Mouse (Mus musculus): Measurements from ENCODE around the gene Slc5a11. TPM values are rescaled to one million over a fixed set of nuclear protein-coding genes. Genes with fewer than 3 reads are reported as not detected.
A peak's percentile ranks its signal among the peaks of the same experiment; 100 is the strongest.

The Slc5a11 gene
- polyA plus RNA-seq (2017; shearing (Covaris generic)), result under 1 TPM; 0.42 to 0.70 TPM

- ATAC-seq, result no peak
Measured at GRCm38 (mm10) chr7:123214365-123215075, at the start of gene Slc5a11. Gene Slc5a11, plus strand, starts transcription at chr7:123214780.

- ATAC-seq, result no peak
Measured at GRCm38 (mm10) chr7:123167436-123167835, 47.1 kb upstream of the Slc5a11 start.

GRCm38 (mm10) chr7:123169618-123170017, 45.0 kb upstream of the Slc5a11 start:
- no peak for ATAC-seq

GRCm38 (mm10) chr7:123172101-123172500, 42.5 kb upstream of the Slc5a11 start:
- ATAC-seq, result no peak

GRCm38 (mm10) chr7:123177215-123177614, 37.4 kb upstream of the Slc5a11 start:
- no peak for ATAC-seq

GRCm38 (mm10) chr7:123181787-123182701, 32.5 kb upstream of the Slc5a11 start:
- no peak for ATAC-seq

GRCm38 (mm10) chr7:123184891-123185290, 29.7 kb upstream of the Slc5a11 start:
- no peak for ATAC-seq

GRCm38 (mm10) chr7:123186463-123186862, 28.1 kb upstream of the Slc5a11 start:
- no peak for ATAC-seq

GRCm38 (mm10) chr7:123187246-123187645, 27.3 kb upstream of the Slc5a11 start:
- no peak for ATAC-seq

- ATAC-seq, result peak; percentile 76
Measured at GRCm38 (mm10) chr7:123188462-123188861, 26.1 kb upstream of the Slc5a11 start.

GRCm38 (mm10) chr7:123189762-123190161, 24.8 kb upstream of the Slc5a11 start:
- peak; percentile 46 for ATAC-seq

GRCm38 (mm10) chr7:123191731-123192130, 22.8 kb upstream of the Slc5a11 start:
- ATAC-seq, result no peak

GRCm38 (mm10) chr7:123193201-123193600, 21.4 kb upstream of the Slc5a11 start:
- ATAC-seq, result no peak

- ATAC-seq, result no peak
Measured at GRCm38 (mm10) chr7:123194696-123195095, 19.9 kb upstream of the Slc5a11 start.

GRCm38 (mm10) chr7:123196432-123196831, 18.1 kb upstream of the Slc5a11 start:
- no peak for ATAC-seq

GRCm38 (mm10) chr7:123198695-123199094, 15.9 kb upstream of the Slc5a11 start:
- ATAC-seq, result no peak

- no peak for ATAC-seq
Measured at GRCm38 (mm10) chr7:123199151-123199550, 15.4 kb upstream of the Slc5a11 start.

GRCm38 (mm10) chr7:123199656-123200206, 14.8 kb upstream of the Slc5a11 start:
- no peak for ATAC-seq

- no peak for ATAC-seq
Measured at GRCm38 (mm10) chr7:123200722-123201121, 13.9 kb upstream of the Slc5a11 start.

- peak; percentile 58 for ATAC-seq
Measured at GRCm38 (mm10) chr7:123205261-123205660, 9.3 kb upstream of the Slc5a11 start.

- no peak for ATAC-seq
Measured at GRCm38 (mm10) chr7:123207561-123207960, 7.0 kb upstream of the Slc5a11 start.

GRCm38 (mm10) chr7:123209864-123210263, 4.7 kb upstream of the Slc5a11 start:
- no peak for ATAC-seq

GRCm38 (mm10) chr7:123211461-123211860, 3.1 kb upstream of the Slc5a11 start:
- ATAC-seq, result no peak
